Mouse (Mus musculus) heart, embryonic 16.5 days (tissue): ENCODE measurements around the gene Ppil3. TPM values are rescaled to one million over a fixed set of nuclear protein-coding genes. Genes with fewer than 3 reads are reported as not detected.
A peak's percentile ranks its signal among the peaks of the same experiment; 100 is the strongest.

ENCODE experiments used
- ATAC-seq: fragments of 200-750 bp; cut with Nextera tagmentation; replicated peaks from 2 replicates; pipeline ENCODE4 v1.8.0; 2017; ENCODE audit warnings: moderate number of reproducible peaks; ENCODE audit not compliant: insufficient read depth, low FRiP score; ENCODE audit errors: extremely low read depth
- H3K27ac ChIP-seq: fragments of 300-500 bp; sonication (generic); 2 replicates; pipeline ENCODE4 v1.5.1; 2014; ENCODE audit warnings: mild to moderate bottlenecking, low read length, control low read depth, moderate library complexity
- H3K27me3 ChIP-seq: fragments of 300-500 bp; sonication (generic); 2 replicates; pipeline ENCODE4 v1.6.1; 2014; ENCODE audit warnings: low read length, mixed read lengths; ENCODE audit not compliant: control insufficient read depth, insufficient read depth
- H3K36me3 ChIP-seq: fragments of 300-500 bp; sonication (generic); 2 replicates; pipeline ENCODE4 v1.6.1; 2014; ENCODE audit not compliant: control insufficient read depth, insufficient read depth
- H3K4me1 ChIP-seq: fragments of 300-500 bp; sonication (generic); 2 replicates; pipeline ENCODE4 v1.6.1; 2014; ENCODE audit warnings: low read length, mixed read lengths; ENCODE audit not compliant: control insufficient read depth, insufficient read depth
- H3K4me2 ChIP-seq: fragments of 300-500 bp; sonication (generic); 2 replicates; pipeline ENCODE4 v1.6.1; 2014; ENCODE audit warnings: low read depth, mild to moderate bottlenecking, control low read depth, low read length
- H3K4me3 ChIP-seq: fragments of 300-500 bp; sonication (generic); 2 replicates; pipeline ENCODE4 v1.5.1; 2014; ENCODE audit warnings: mild to moderate bottlenecking, control low read depth, low read length
- H3K9ac ChIP-seq: fragments of 300-500 bp; sonication (generic); 2 replicates; pipeline ENCODE4 v1.6.1; 2014; ENCODE audit warnings: low read length, control low read depth
- H3K9me3 ChIP-seq: fragments of 300-500 bp; sonication (generic); replicated peaks from 2 replicates; pipeline ENCODE4 v1.6.1; 2016; ENCODE audit warnings: low read length; ENCODE audit not compliant: control insufficient read depth
- WGBS: fragments of 180-500 bp; shearing (Covaris S2); extraction: QIAGEN DNeasy Blood & Tissue Kit; methylation state at CpG from one replicate; pipeline ENCODE4 v1.1.7; 2014; 5-methylcytosine and 5-hydroxymethylcytosine counted together
- polyA plus RNA-seq: library from polyadenylated mRNA; unstranded; fragments of >200 nt; fragmentation: Nextera tagmentation; extraction: Ambion mirVana; gene quantifications from 2 replicates; pipeline ENCODE4 v1.2.1, GENCODE M21; 2015

Ppil3 gene
- polyA plus RNA-seq, 1 experiment from 2014 or later, result 37.7 TPM

- H3K4me3 ChIP-seq, result no peak overlapping the region
- no peaks in the 10 kb centered on the region for H3K27me3 ChIP-seq
- H3K27ac ChIP-seq, result no peak overlapping the region
- no peak overlapping the region for H3K4me2 ChIP-seq
- ATAC-seq, result no peak
- H3K4me1 ChIP-seq, result no peaks in the 10 kb centered on the region
- H3K9me3 ChIP-seq, result no peaks in the 10 kb centered on the region
- no peak overlapping the region for H3K9ac ChIP-seq
- 89% methylated on average over 6 of the region's 6 CpGs for WGBS
- H3K36me3 ChIP-seq, result peaks cover 60% of the 10 kb centered on the region
Observed at GRCm38 (mm10) chr1:58401396-58401795, 43.9 kb downstream of the Ppil3 start.

GRCm38 (mm10) chr1:58397731-58398130 lies 47.6 kb downstream of the Ppil3 start:
- WGBS, result 93% methylated on average over 6 of the region's 6 CpGs
- H3K4me2 ChIP-seq, result no peak overlapping the region
- peaks cover 60% of the 10 kb centered on the region for H3K36me3 ChIP-seq
- H3K9me3 ChIP-seq, result no peaks in the 10 kb centered on the region
- peaks cover 7% of the 10 kb centered on the region for H3K4me1 ChIP-seq
- H3K9ac ChIP-seq, result no peak overlapping the region
- no peak overlapping the region for H3K27ac ChIP-seq
- H3K4me3 ChIP-seq, result no peak overlapping the region
- no peaks in the 10 kb centered on the region for H3K27me3 ChIP-seq
- no peak for ATAC-seq

- Histone ChIP-seq H3K9ac (no peak overlapping the region), H3K27ac (no peak overlapping the region), H3K4me1 (peaks cover 13% of the 10 kb centered on the region), H3K4me2 (no peak overlapping the region), H3K9me3 (no peaks in the 10 kb centered on the region), H3K27me3 (no peaks in the 10 kb centered on the region), H3K4me3 (no peak overlapping the region), H3K36me3 (peaks cover 49% of the 10 kb centered on the region)
- 93% methylated on average over 1 of the region's 1 CpGs for WGBS
- ATAC-seq, result no peak
Observed at GRCm38 (mm10) chr1:58396179-58396578, 49.1 kb downstream of the Ppil3 start.

GRCm38 (mm10) chr1:58395341-58395740 lies 49.9 kb downstream of the Ppil3 start:
- no peak for ATAC-seq
- Histone ChIP-seq H3K4me3 (no peak overlapping the region), H3K4me1 (peaks cover 13% of the 10 kb centered on the region), H3K9me3 (no peaks in the 10 kb centered on the region), H3K9ac (no peak overlapping the region), H3K27me3 (no peaks in the 10 kb centered on the region), H3K27ac (no peak overlapping the region), H3K4me2 (no peak overlapping the region), H3K36me3 (peaks cover 41% of the 10 kb centered on the region)
- WGBS, result 92% methylated on average over 3 of the region's 3 CpGs

GRCm38 (mm10) chr1:58393284-58394195 lies 51.7 kb downstream of the Ppil3 start:
- Histone ChIP-seq H3K27ac (peak overlapping the region; percentile 99), H3K4me3 (peak overlapping the region; percentile 94), H3K27me3 (no peaks in the 10 kb centered on the region), H3K9me3 (no peaks in the 10 kb centered on the region), H3K9ac (peak overlapping the region; percentile 99), H3K4me1 (peaks cover 13% of the 10 kb centered on the region), H3K4me2 (peak overlapping the region; percentile 95), H3K36me3 (peaks cover 29% of the 10 kb centered on the region)
- ATAC-seq, result peak; percentile 45
- WGBS, result under 1% methylated on average over 71 of the region's 90 CpGs

GRCm38 (mm10) chr1:58392652-58393283 lies 52.5 kb downstream of the Ppil3 start, which contains the start of gene Bzw1:
Bzw1 (plus strand) TSS chr1:58392898.
- Histone ChIP-seq H3K4me3 (peak within 1 kb of the TSS; percentile 94), H3K27me3 (no peaks in the 10 kb centered on the region), H3K9me3 (no peaks in the 10 kb centered on the region), H3K27ac (peak within 1 kb of the TSS; percentile 99), H3K9ac (peak within 1 kb of the TSS; percentile 99), H3K4me2 (peak within 1 kb of the TSS; percentile 95), H3K36me3 (peaks cover 22% of the 10 kb centered on the region), H3K4me1 (peaks cover 13% of the 10 kb centered on the region)
- 0% methylated on average over 53 of the region's 61 CpGs for WGBS
- peak; percentile 96 for ATAC-seq

GRCm38 (mm10) chr1:58392268-58392651 lies 53.0 kb downstream of the Ppil3 start:
- WGBS, result under 1% methylated on average over 16 of the region's 16 CpGs
- Histone ChIP-seq H3K9ac (peak overlapping the region; percentile 99), H3K9me3 (no peaks in the 10 kb centered on the region), H3K4me3 (peak overlapping the region; percentile 94), H3K27me3 (no peaks in the 10 kb centered on the region), H3K27ac (peak overlapping the region; percentile 99), H3K36me3 (peaks cover 20% of the 10 kb centered on the region), H3K4me2 (peak overlapping the region; percentile 78), H3K4me1 (peaks cover 13% of the 10 kb centered on the region)
- no peak; the same call in 1 of the 2 replicates for ATAC-seq

- H3K36me3 ChIP-seq, result peaks cover 15% of the 10 kb centered on the region
- ATAC-seq, result no peak
- peak overlapping the region; percentile 78 for H3K4me2 ChIP-seq
- 42% methylated on average over 19 of the region's 19 CpGs for WGBS
- peaks cover 13% of the 10 kb centered on the region for H3K4me1 ChIP-seq
- H3K27me3 ChIP-seq, result no peaks in the 10 kb centered on the region
- peak overlapping the region; percentile 99 for H3K9ac ChIP-seq
- peak overlapping the region; percentile 99 for H3K27ac ChIP-seq
- H3K9me3 ChIP-seq, result no peaks in the 10 kb centered on the region
- peak overlapping the region; percentile 94 for H3K4me3 ChIP-seq
Observed at GRCm38 (mm10) chr1:58391421-58392267, 53.6 kb downstream of the Ppil3 start.
